Comparison of ENCODE assay signal across 8 mouse cellular contexts in the genomic region with DNA sequence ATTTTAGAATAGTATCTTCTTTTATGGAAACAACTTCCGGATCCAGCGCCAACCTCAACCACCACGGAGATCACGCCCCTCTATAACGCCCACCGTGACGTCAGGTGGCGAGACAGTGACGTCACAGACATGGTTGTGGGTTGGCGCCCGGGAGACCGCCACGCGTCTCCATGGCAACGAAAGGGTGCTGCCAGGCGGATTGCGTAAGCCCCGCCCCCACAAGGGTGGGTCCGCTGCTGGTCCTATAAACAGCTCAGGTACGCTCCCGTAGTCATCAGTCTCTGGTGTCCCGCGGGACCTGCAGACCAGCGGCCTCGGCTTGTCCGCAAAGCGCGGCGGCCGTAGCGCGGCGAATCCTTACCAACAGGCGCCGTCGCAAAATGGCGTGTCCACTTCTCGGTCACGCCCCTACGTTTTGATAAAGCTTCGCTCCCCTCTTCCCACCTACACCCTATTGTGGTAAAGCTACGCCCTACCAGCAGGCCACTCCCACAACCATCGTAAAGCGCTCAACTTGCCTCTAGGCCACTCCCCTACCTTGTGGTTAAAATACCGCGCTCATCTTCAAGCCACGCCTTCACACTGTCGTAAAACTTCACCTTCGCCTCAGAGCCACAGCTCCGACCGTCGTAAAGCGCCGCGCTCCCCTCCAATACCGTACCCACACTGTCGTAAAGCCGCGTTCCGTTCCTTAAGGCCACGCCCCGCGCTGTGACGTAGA. TPM values are rescaled to one million over a fixed set of nuclear protein-coding genes. Genes with fewer than 3 reads are reported as not detected.
DNase-seq lines count a peak whose midpoint lies in the region; ATAC-seq and TF ChIP-seq lines count a peak whose summit lies in the region.

No protein-coding gene starts in this region.

- H3K79me2 ChIP-seq in CH12.LX (replicated peaks; ENCODE audit: control insufficient read depth, extremely low read depth, insufficient read depth, poor library complexity, severe bottlenecking) = peaks cover 25% of the 10 kb centered on the region

- TF ChIP-seq CTCF in CH12.LX (conservative IDR thresholded peaks at IDR 0.05 in 1 of 2, IDR thresholded peaks at IDR 0.05 in 1 of 2; ENCODE audit: low read depth in 2 of 2, low read length in 2 of 2) = no peak

- in situ Hi-C loops in CH12.LX (cut with MboI; ENCODE audit: low pct_ligation_motif_present, low pct_unique_long_range_greater_than_20kb, low sequenced_read_pairs) = no loop called here

- H3K9me3 ChIP-seq in CH12.LX (replicated peaks; ENCODE audit: low read length) = no peaks in the 10 kb centered on the region
- H3K9me3 ChIP-seq in forebrain, embryonic 11.5 days (ENCODE audit: control insufficient read depth, low read length) = no peaks in the 10 kb centered on the region
- H3K9me3 ChIP-seq in heart, embryonic 16.5 days (replicated peaks; ENCODE audit: control insufficient read depth, low read length) = no peaks in the 10 kb centered on the region
- H3K9me3 ChIP-seq in liver, embryonic 15.5 days (replicated peaks) = no peaks in the 10 kb centered on the region
- no peaks in the 10 kb centered on the region for H3K9me3 ChIP-seq in neural tube, embryonic 12.5 days

- no peak for TF ChIP-seq EP300 in CH12.LX (IDR thresholded peaks at IDR 0.05; ENCODE audit: low read length)

- dilution Hi-C loops in CH12.LX (cut with MboI; ENCODE audit: extremely low pct_ligation_motif_present, extremely low pct_unique_long_range_greater_than_20kb, low sequenced_read_pairs) = no loop called here

- peak; percentile 95 for ATAC-seq in forebrain, embryonic 11.5 days (replicated peaks; ENCODE audit: low FRiP score)
- ATAC-seq in heart, embryonic 16.5 days (replicated peaks; ENCODE audit: extremely low read depth, insufficient read depth, low FRiP score) = peak; percentile 95
- peak; percentile 90 for ATAC-seq in liver, embryonic 15.5 days (ENCODE audit: insufficient read depth)
- ATAC-seq in neural tube, embryonic 12.5 days (ENCODE audit: low FRiP score, low read depth) = peak; percentile 96

- no peaks in the 10 kb centered on the region for H3K27me3 ChIP-seq in CH12.LX (replicated peaks)
- H3K27me3 ChIP-seq in forebrain, embryonic 11.5 days (ENCODE audit: control insufficient read depth, insufficient read depth, low read length) = no peaks in the 10 kb centered on the region
- no peaks in the 10 kb centered on the region for H3K27me3 ChIP-seq in heart, embryonic 16.5 days (ENCODE audit: control insufficient read depth, insufficient read depth, low read length)
- H3K27me3 ChIP-seq in liver, embryonic 15.5 days = no peaks in the 10 kb centered on the region
- H3K27me3 ChIP-seq in neural tube, embryonic 12.5 days (replicated peaks) = no peaks in the 10 kb centered on the region

- WGBS in forebrain, embryonic 11.5 days = under 1% methylated on average over 64 of the region's 64 CpGs
- under 1% methylated on average over 64 of the region's 64 CpGs for WGBS in heart, embryonic 16.5 days
- under 1% methylated on average over 64 of the region's 64 CpGs for WGBS in liver, embryonic 15.5 days (ENCODE audit: insufficient replicate concordance)
- under 1% methylated on average over 64 of the region's 64 CpGs for WGBS in neural tube, embryonic 12.5 days

- H3K4me1 ChIP-seq in CH12.LX (ENCODE audit: control insufficient read depth in 1 of 2, insufficient read depth in 2 of 2) = peaks cover 20 to 42% of the 10 kb centered on the region in 2 experiments
- H3K4me1 ChIP-seq in forebrain, embryonic 11.5 days (replicated peaks; ENCODE audit: control insufficient read depth, insufficient read depth, low read length) = peaks cover 17% of the 10 kb centered on the region; the same call in 1 of the 2 replicates
- H3K4me1 ChIP-seq in heart, embryonic 16.5 days (ENCODE audit: control insufficient read depth, insufficient read depth, low read length) = peaks cover 28% of the 10 kb centered on the region
- H3K4me1 ChIP-seq in liver, embryonic 15.5 days (replicated peaks) = peaks cover 71% of the 10 kb centered on the region
- peaks cover 29% of the 10 kb centered on the region for H3K4me1 ChIP-seq in neural tube, embryonic 12.5 days

- no peak for TF ChIP-seq RAD21 in CH12.LX (IDR thresholded peaks at IDR 0.05; ENCODE audit: low read depth, low read length)

- H3K36me3 ChIP-seq in CH12.LX (replicated peaks in 1 of 2; ENCODE audit: control insufficient read depth in 1 of 2, insufficient read depth in 1 of 2, low read length in 1 of 2) = peaks cover 3 to 28% of the 10 kb centered on the region in 2 experiments
- H3K36me3 ChIP-seq in forebrain, embryonic 11.5 days (ENCODE audit: control insufficient read depth, insufficient read depth, low read length) = no peaks in the 10 kb centered on the region
- no peaks in the 10 kb centered on the region for H3K36me3 ChIP-seq in heart, embryonic 16.5 days (ENCODE audit: control insufficient read depth, insufficient read depth)
- no peaks in the 10 kb centered on the region for H3K36me3 ChIP-seq in liver, embryonic 15.5 days (replicated peaks)
- H3K36me3 ChIP-seq in neural tube, embryonic 12.5 days = no peaks in the 10 kb centered on the region

- H3K4me2 ChIP-seq in CH12.LX (ENCODE audit: insufficient read depth, low read depth, poor library complexity, severe bottlenecking) = peak overlapping the region; percentile 98
- H3K4me2 ChIP-seq in forebrain, embryonic 11.5 days (ENCODE audit: low read depth, low read length, severe bottlenecking) = peak overlapping the region; percentile 64
- peak overlapping the region; percentile 71 for H3K4me2 ChIP-seq in heart, embryonic 16.5 days (ENCODE audit: low read depth, low read length)
- peak overlapping the region; percentile 97 for H3K4me2 ChIP-seq in liver, embryonic 15.5 days
- peak overlapping the region; percentile 98 for H3K4me2 ChIP-seq in neural tube, embryonic 12.5 days (replicated peaks)

- peak; percentile 100 for DNase-seq in CH12.LX (ENCODE audit: extremely low read depth)
- peak; percentile 100 for DNase-seq in c-Kit-positive CD71-positive TER-119-negative erythroid progenitor cells, embryonic 14.5 days (ENCODE audit: low read depth)
- peak; percentile 99 for DNase-seq in forebrain, embryonic 11.5 days (ENCODE audit: low spot score)
- peak; percentile 100 for DNase-seq in kidney, postnatal 36 days
- DNase-seq in telencephalon, adult 2 months (ENCODE audit: low read depth, low spot score) = peak; percentile 100

- H3K9ac ChIP-seq in CH12.LX (ENCODE audit: insufficient read depth, low read depth) = peak overlapping the region; percentile 69
- peak overlapping the region; percentile 89 for H3K9ac ChIP-seq in forebrain, embryonic 11.5 days (ENCODE audit: low read length)
- H3K9ac ChIP-seq in heart, embryonic 16.5 days (ENCODE audit: low read length) = peak overlapping the region; percentile 62
- peak overlapping the region; percentile 41 for H3K9ac ChIP-seq in liver, embryonic 15.5 days
- peak overlapping the region; percentile 92 for H3K9ac ChIP-seq in neural tube, embryonic 12.5 days

- peak overlapping the region; percentile 63 to 99 (median 87) for H3K4me3 ChIP-seq in CH12.LX (replicated peaks in 1 of 3; ENCODE audit: low read depth in 2 of 3, low read length in 2 of 3, poor library complexity in 1 of 3)
- peak overlapping the region; percentile 84 for H3K4me3 ChIP-seq in forebrain, embryonic 11.5 days (ENCODE audit: low read depth, low read length)
- H3K4me3 ChIP-seq in heart, embryonic 16.5 days (ENCODE audit: low read length) = peak overlapping the region; percentile 90
- peak overlapping the region; percentile 89 for H3K4me3 ChIP-seq in liver, embryonic 15.5 days (replicated peaks)
- peak overlapping the region; percentile 89 for H3K4me3 ChIP-seq in neural tube, embryonic 12.5 days

- TF ChIP-seq POLR2A in CH12.LX (IDR thresholded peaks at IDR 0.05; ENCODE audit: low read depth, low read length) = peak; percentile 68

- H3K27ac ChIP-seq in CH12.LX (ENCODE audit: insufficient read depth, low read depth) = peak overlapping the region; percentile 80
- peak overlapping the region; percentile 91 for H3K27ac ChIP-seq in forebrain, embryonic 11.5 days (ENCODE audit: low read depth, low read length)
- H3K27ac ChIP-seq in heart, embryonic 16.5 days (ENCODE audit: low read length) = peak overlapping the region; percentile 95
- H3K27ac ChIP-seq in liver, embryonic 15.5 days (replicated peaks) = peak overlapping the region; percentile 99
- H3K27ac ChIP-seq in neural tube, embryonic 12.5 days = peak overlapping the region; percentile 89

RNA-seq across cellular contexts. Expression of gene Csnk1g2, which starts 0.5 kb away (rescaled TPM):
- 44.1 and 50.3 TPM in 2 replicates for total RNA-seq in CH12.LX (2012; rRNA removed)
- 44.3 and 50.1 TPM in 2 replicates for total RNA-seq in CH12.LX (2014; rRNA removed)
- polyA plus RNA-seq in CH12.LX (2012; ENCODE audit: insufficient read length, low read depth) = 55.9 and 59.0 TPM in 2 replicates
- polyA plus RNA-seq in forebrain, embryonic 11.5 days (2014; fragmentation: Nextera tagmentation; extraction: Ambion mirVana) = 134 TPM in 2 replicates
- polyA plus RNA-seq in heart, embryonic 16.5 days (2015; fragmentation: Nextera tagmentation; extraction: Ambion mirVana) = 50.7 and 103 TPM in 2 replicates
- 49.7 and 60.4 TPM in 2 replicates for polyA plus RNA-seq in liver, embryonic 15.5 days (2015; fragmentation: Nextera tagmentation; extraction: Ambion mirVana)
- polyA plus RNA-seq in neural tube, embryonic 12.5 days (2016; fragmentation: Nextera tagmentation; extraction: Ambion mirVana) = 173 and 192 TPM in 2 replicates

RNA-seq across cellular contexts. Expression of gene Gm49322, which starts 16.3 kb away (rescaled TPM):
- total RNA-seq in CH12.LX (2012; rRNA removed) (1.8 and 2.2 TPM in 2 replicates), CH12.LX (2014; rRNA removed) (0.20 and 0.28 TPM in 2 replicates)
- polyA plus RNA-seq in CH12.LX (2012; ENCODE audit: insufficient read length, low read depth) = 0.97 and 1.1 TPM in 2 replicates
- 3.6 and 4.7 TPM in 2 replicates for polyA plus RNA-seq in forebrain, embryonic 11.5 days (2014; fragmentation: Nextera tagmentation; extraction: Ambion mirVana)
- polyA plus RNA-seq in heart, embryonic 16.5 days (2015; fragmentation: Nextera tagmentation; extraction: Ambion mirVana) = 2.2 and 2.8 TPM in 2 replicates
- 1.5 TPM in 2 replicates for polyA plus RNA-seq in liver, embryonic 15.5 days (2015; fragmentation: Nextera tagmentation; extraction: Ambion mirVana)
- 3.6 and 6.0 TPM in 2 replicates for polyA plus RNA-seq in neural tube, embryonic 12.5 days (2016; fragmentation: Nextera tagmentation; extraction: Ambion mirVana)

RNA-seq across cellular contexts. Expression of gene Adat3, which starts 19.4 kb away (rescaled TPM):
- total RNA-seq in CH12.LX (2012; rRNA removed) (5.0 and 8.0 TPM in 2 replicates), CH12.LX (2014; rRNA removed) (5.8 and 6.6 TPM in 2 replicates)
- polyA plus RNA-seq in CH12.LX (2012; ENCODE audit: insufficient read length, low read depth) = 6.3 and 6.7 TPM in 2 replicates
- polyA plus RNA-seq in forebrain, embryonic 11.5 days (2014; fragmentation: Nextera tagmentation; extraction: Ambion mirVana) = 7.6 and 9.5 TPM in 2 replicates
- polyA plus RNA-seq in heart, embryonic 16.5 days (2015; fragmentation: Nextera tagmentation; extraction: Ambion mirVana) = 3.5 and 4.0 TPM in 2 replicates
- 4.8 and 5.8 TPM in 2 replicates for polyA plus RNA-seq in liver, embryonic 15.5 days (2015; fragmentation: Nextera tagmentation; extraction: Ambion mirVana)
- polyA plus RNA-seq in neural tube, embryonic 12.5 days (2016; fragmentation: Nextera tagmentation; extraction: Ambion mirVana) = 5.4 and 6.7 TPM in 2 replicates

RNA-seq across cellular contexts. Expression of gene Scamp4, which starts 19.4 kb away (rescaled TPM):
- total RNA-seq in CH12.LX (2012; rRNA removed) (33.2 and 33.9 TPM in 2 replicates), CH12.LX (2014; rRNA removed) (17.8 and 18.5 TPM in 2 replicates)
- polyA plus RNA-seq in CH12.LX (2012; ENCODE audit: insufficient read length, low read depth) = 81.2 and 89.9 TPM in 2 replicates
- polyA plus RNA-seq in forebrain, embryonic 11.5 days (2014; fragmentation: Nextera tagmentation; extraction: Ambion mirVana) = 67.7 and 78.5 TPM in 2 replicates
- 60.1 and 68.4 TPM in 2 replicates for polyA plus RNA-seq in heart, embryonic 16.5 days (2015; fragmentation: Nextera tagmentation; extraction: Ambion mirVana)
- 41.9 and 45.3 TPM in 2 replicates for polyA plus RNA-seq in liver, embryonic 15.5 days (2015; fragmentation: Nextera tagmentation; extraction: Ambion mirVana)
- polyA plus RNA-seq in neural tube, embryonic 12.5 days (2016; fragmentation: Nextera tagmentation; extraction: Ambion mirVana) = 60.8 and 63.9 TPM in 2 replicates

RNA-seq across cellular contexts. Expression of gene Abhd17a, which starts 32.0 kb away (rescaled TPM):
- total RNA-seq in CH12.LX (2012; rRNA removed) = 49.1 and 52.8 TPM in 2 replicates
- 28.0 and 37.2 TPM in 2 replicates for total RNA-seq in CH12.LX (2014; rRNA removed)
- polyA plus RNA-seq in CH12.LX (2012; ENCODE audit: insufficient read length, low read depth) = 44.6 and 48.0 TPM in 2 replicates
- polyA plus RNA-seq in forebrain, embryonic 11.5 days (2014; fragmentation: Nextera tagmentation; extraction: Ambion mirVana) = 94.6 and 121 TPM in 2 replicates
- 79.5 and 91.7 TPM in 2 replicates for polyA plus RNA-seq in heart, embryonic 16.5 days (2015; fragmentation: Nextera tagmentation; extraction: Ambion mirVana)
- 50.8 and 62.8 TPM in 2 replicates for polyA plus RNA-seq in liver, embryonic 15.5 days (2015; fragmentation: Nextera tagmentation; extraction: Ambion mirVana)
- polyA plus RNA-seq in neural tube, embryonic 12.5 days (2016; fragmentation: Nextera tagmentation; extraction: Ambion mirVana) = 126 and 127 TPM in 2 replicates

Comparison
In these comparisons a context has a peak if more than half of its experiments do, and no peak if none do; other contexts are left out.
1. Peak in every context shown above with its lines: DNase-seq, ATAC-seq, H3K4me3 ChIP-seq and H3K27ac ChIP-seq.
2. H3K9ac ChIP-seq: peak in every context shown above with its lines; median percentile 92 in neural tube, embryonic 12.5 days; 89 in forebrain, embryonic 11.5 days; 69 in CH12.LX; 62 in heart, embryonic 16.5 days; 41 in liver, embryonic 15.5 days.